Mouse (Mus musculus) hindbrain, postnatal 0 days (tissue): ENCODE measurements at regions not wholly inside any gene's neighbourhood (a gene's known extent, or its start where the extent isn't known, plus 50 kb on each side); places are given as distances from the start of the nearest gene placed in this dataset.
A peak's percentile ranks its signal among the peaks of the same experiment; 100 is the strongest.

Experiments
- ATAC-seq: fragments of 200-750 bp; cut with Nextera tagmentation; 2 replicates; pipeline ENCODE4 v1.8.0; 2017; ENCODE audit warnings: mild to moderate bottlenecking, moderate TSS enrichment, moderate library complexity
- DNase-seq: peaks from one replicate; pipeline ENCODE4 v3.0.0-alpha.2; 2015; ENCODE audit warnings: low spot score
- H3K27ac ChIP-seq: fragments of 300-500 bp; sonication (generic); 2 replicates; pipeline ENCODE4 v1.5.1; 2014; ENCODE audit warnings: mild to moderate bottlenecking
- H3K27me3 ChIP-seq: fragments of 300-500 bp; sonication (generic); 2 replicates; pipeline ENCODE4 v1.6.1; 2014; ENCODE audit warnings: low read length, mixed read lengths; ENCODE audit not compliant: insufficient read depth
- H3K36me3 ChIP-seq: fragments of 300-500 bp; sonication (generic); 2 replicates; pipeline ENCODE4 v1.6.1; 2014; ENCODE audit warnings: low read length, mixed read lengths; ENCODE audit not compliant: insufficient read depth
- H3K4me1 ChIP-seq: fragments of 300-500 bp; sonication (generic); 2 replicates; pipeline ENCODE4 v1.6.1; 2014; ENCODE audit warnings: antibody characterized with exemption, low read length, mixed read lengths; ENCODE audit not compliant: insufficient read depth
- H3K4me2 ChIP-seq: fragments of 300-500 bp; sonication (generic); 2 replicates; pipeline ENCODE4 v1.6.1; 2014; ENCODE audit warnings: low read depth, mild to moderate bottlenecking, low read length, moderate library complexity, mixed read lengths
- H3K4me3 ChIP-seq: fragments of 300-500 bp; sonication (generic); 2 replicates; pipeline ENCODE4 v1.5.1; 2014; ENCODE audit warnings: low read length
- H3K9ac ChIP-seq: fragments of 300-500 bp; sonication (generic); replicated peaks from 2 replicates; pipeline ENCODE4 v1.6.1; 2014; ENCODE audit warnings: mild to moderate bottlenecking, low read length, moderate library complexity, mixed read lengths
- H3K9me3 ChIP-seq: fragments of 300-500 bp; sonication (generic); 2 replicates; pipeline ENCODE4 v1.6.1; 2016; ENCODE audit warnings: low read length, mixed read lengths
- CTCF ChIP-seq: IDR thresholded peaks from 2 replicates; pipeline ENCODE4 v1.5.1; 2016; ENCODE audit warnings: antibody characterized with exemption, control low read depth, low read depth
- WGBS: fragments of 180-500 bp; shearing (Covaris S2); extraction: QIAGEN DNeasy Blood & Tissue Kit; methylation state at CpG from one replicate; pipeline ENCODE4 v1.1.7; 2014; 5-methylcytosine and 5-hydroxymethylcytosine counted together

GRCm38 (mm10) chr7:95460889-95461288 is 710.2 kb upstream of the Tenm4 start:
- DNase-seq = no peak
- no peaks in the 10 kb centered on the region for H3K9me3 ChIP-seq
- 84% methylated on average over 4 of the region's 4 CpGs for WGBS
- no peak overlapping the region for H3K9ac ChIP-seq
- TF ChIP-seq CTCF = no peak
- no peak overlapping the region for H3K4me3 ChIP-seq
- H3K4me1 ChIP-seq = no peaks in the 10 kb centered on the region
- no peaks in the 10 kb centered on the region for H3K27me3 ChIP-seq
- no peaks in the 10 kb centered on the region for H3K36me3 ChIP-seq
- no peak overlapping the region for H3K4me2 ChIP-seq
- no peak for ATAC-seq
- H3K27ac ChIP-seq = no peak overlapping the region

- Histone ChIP-seq H3K9ac (no peak overlapping the region), H3K9me3 (no peaks in the 10 kb centered on the region), H3K4me3 (no peak overlapping the region), H3K36me3 (no peaks in the 10 kb centered on the region), H3K27me3 (no peaks in the 10 kb centered on the region), H3K4me1 (no peaks in the 10 kb centered on the region), H3K27ac (no peak overlapping the region), H3K4me2 (no peak overlapping the region)
- ATAC-seq (no peak), DNase-seq (no peak)
- 80% methylated on average over 4 of the region's 4 CpGs for WGBS
- no peak for TF ChIP-seq CTCF
Observed at GRCm38 (mm10) chr7:95465506-95465905, 705.5 kb upstream of the Tenm4 start.

GRCm38 (mm10) chr7:95467028-95467427 is 704.0 kb upstream of the Tenm4 start:
- Histone ChIP-seq H3K36me3 (no peaks in the 10 kb centered on the region), H3K4me1 (no peaks in the 10 kb centered on the region), H3K27ac (no peak overlapping the region), H3K4me3 (no peak overlapping the region), H3K27me3 (no peaks in the 10 kb centered on the region), H3K9ac (no peak overlapping the region), H3K4me2 (no peak overlapping the region), H3K9me3 (no peaks in the 10 kb centered on the region)
- DNase-seq (no peak), ATAC-seq (no peak)
- TF ChIP-seq CTCF = no peak
- WGBS = 34% methylated on average over 3 of the region's 3 CpGs

- no peak overlapping the region for H3K27ac ChIP-seq
- no peaks in the 10 kb centered on the region for H3K36me3 ChIP-seq
- H3K4me1 ChIP-seq = no peaks in the 10 kb centered on the region
- WGBS = 74% methylated on average over 4 of the region's 4 CpGs
- no peak overlapping the region for H3K9ac ChIP-seq
- DNase-seq = no peak
- H3K4me2 ChIP-seq = no peak overlapping the region
- no peaks in the 10 kb centered on the region for H3K9me3 ChIP-seq
- no peak for TF ChIP-seq CTCF
- H3K4me3 ChIP-seq = no peak overlapping the region
- no peaks in the 10 kb centered on the region for H3K27me3 ChIP-seq
- no peak for ATAC-seq
Observed at GRCm38 (mm10) chr7:95473892-95474291, 697.2 kb upstream of the Tenm4 start.

GRCm38 (mm10) chr7:95480121-95480726 is 690.8 kb upstream of the Tenm4 start:
- no peak overlapping the region for H3K4me2 ChIP-seq
- 16% methylated on average over 5 of the region's 5 CpGs for WGBS

GRCm38 (mm10) chr7:95489666-95490065 is 681.4 kb upstream of the Tenm4 start:
- ATAC-seq = peak; percentile 76; the same call in 1 of the 2 replicates
- WGBS = 11% methylated on average over 4 of the region's 4 CpGs
- Histone ChIP-seq H3K27me3 (no peaks in the 10 kb centered on the region), H3K4me3 (no peak overlapping the region), H3K36me3 (no peaks in the 10 kb centered on the region), H3K4me2 (no peak overlapping the region), H3K4me1 (no peaks in the 10 kb centered on the region), H3K27ac (no peak overlapping the region), H3K9me3 (no peaks in the 10 kb centered on the region), H3K9ac (no peak overlapping the region)
- peak; percentile 79 for TF ChIP-seq CTCF
- peak; percentile 77 for DNase-seq

More at GRCm38 (mm10) chr7:95480121-95480726, 690.8 kb upstream of the Tenm4 start:
- H3K27me3 ChIP-seq = no peaks in the 10 kb centered on the region
- no peaks in the 10 kb centered on the region for H3K36me3 ChIP-seq
- no peak overlapping the region for H3K27ac ChIP-seq
- no peak for DNase-seq
- H3K4me3 ChIP-seq = no peak overlapping the region
- H3K9me3 ChIP-seq = no peaks in the 10 kb centered on the region
- no peak for TF ChIP-seq CTCF
- ATAC-seq = no peak
- no peak overlapping the region for H3K9ac ChIP-seq
- no peaks in the 10 kb centered on the region for H3K4me1 ChIP-seq

- Histone ChIP-seq H3K9ac (no peak overlapping the region), H3K4me3 (no peak overlapping the region)
- WGBS = 74% methylated on average over 1 of the region's 1 CpGs
Observed at GRCm38 (mm10) chr7:95494793-95495192, 676.3 kb upstream of the Tenm4 start.

More at GRCm38 (mm10) chr7:95494793-95495192, 676.3 kb upstream of the Tenm4 start:
- no peak overlapping the region for H3K27ac ChIP-seq
- no peaks in the 10 kb centered on the region for H3K36me3 ChIP-seq
- H3K9me3 ChIP-seq = no peaks in the 10 kb centered on the region
- H3K27me3 ChIP-seq = no peaks in the 10 kb centered on the region
- no peak for ATAC-seq
- H3K4me1 ChIP-seq = no peaks in the 10 kb centered on the region
- TF ChIP-seq CTCF = peak; percentile 21
- no peak overlapping the region for H3K4me2 ChIP-seq
- DNase-seq = no peak
